Mouse (Mus musculus) heart, adult 2 months (tissue): ENCODE measurements around the gene Akap9. TPM values are rescaled to one million over a fixed set of nuclear protein-coding genes. Genes with fewer than 3 reads are reported as not detected.

Experiments used
- DNase-seq, 2 experiments: peaks; one replicate each; pipeline ENCODE4 v3.0.0; 2021
- H3K27ac ChIP-seq: fragments of 200-600 bp; 2 replicates; pipeline ENCODE4 v1.8.1; 2022
- H3K27me3 ChIP-seq: fragments of 200-500 bp; 2 replicates; pipeline ENCODE4 v1.6.1; 2012; ENCODE audit warnings: mild to moderate bottlenecking, low read length, inconsistent platforms, mixed read lengths; ENCODE audit not compliant: control insufficient read depth, insufficient read depth
- H3K36me3 ChIP-seq: fragments of 200-500 bp; 2 replicates; pipeline ENCODE4 v1.6.1; 2012; ENCODE audit warnings: low read length, inconsistent platforms; ENCODE audit not compliant: control insufficient read depth, insufficient read depth
- H3K4me1 ChIP-seq: fragments of 200-500 bp; 2 replicates; pipeline ENCODE4 v1.6.1; 2011; ENCODE audit warnings: low read length; ENCODE audit not compliant: control insufficient read depth, insufficient read depth
- H3K4me3 ChIP-seq: fragments of 200-600 bp; 2 replicates; pipeline ENCODE4 v1.8.1; 2022
- H3K79me2 ChIP-seq: fragments of 200-500 bp; replicated peaks from 2 replicates; pipeline ENCODE4 v1.6.1; 2012; ENCODE audit warnings: mild to moderate bottlenecking, inconsistent platforms, low read length, moderate library complexity, mixed read lengths; ENCODE audit not compliant: control insufficient read depth, insufficient read depth
- H3K9ac ChIP-seq: fragments of 200-500 bp; 2 replicates; pipeline ENCODE4 v1.6.1; 2012; ENCODE audit warnings: low read depth, mild to moderate bottlenecking, control low read depth, inconsistent platforms, low read length, mixed read lengths
- CTCF ChIP-seq: fragments of 200-600 bp; IDR thresholded peaks from 2 replicates; pipeline ENCODE4 v1.8.1; 2022; ENCODE audit warnings: antibody characterized with exemption, mild to moderate bottlenecking, moderate library complexity
- EP300 ChIP-seq: fragments of 200-500 bp; IDR thresholded peaks from 2 replicates; pipeline ENCODE4 v1.6.1; 2011; ENCODE audit warnings: low read depth, low read length, control low read depth; ENCODE audit not compliant: insufficient read depth
- POLR2A ChIP-seq: fragments of 200-500 bp; IDR thresholded peaks from 2 replicates; pipeline ENCODE4 v1.6.1; 2011; ENCODE audit warnings: mild to moderate bottlenecking, low read depth, low read length, control low read depth; ENCODE audit not compliant: insufficient read depth
- WGBS: fragments of 180-500 bp; shearing (Covaris S2); methylation state at CpG from one replicate; pipeline ENCODE4 v1.1.7; 2018; 5-methylcytosine and 5-hydroxymethylcytosine counted together
- intact Hi-C: fragments of 180-260 bp; cut with DNase I; formaldehyde crosslinking; loops from one replicate; pipeline ENCODE4 v1.15.1; 2025
- polyA plus RNA-seq: library from polyadenylated mRNA; depleted of rRNA; stranded (reverse); fragments of >200 nt; gene quantifications from 2 replicates; pipeline ENCODE4 v1.2.3, GENCODE M21; 2012
- total RNA-seq, 2 experiments: library from RNA; stranded (reverse); gene quantifications; 2 replicates each; pipeline ENCODE4 v1.2.3; 2021

Akap9 gene
- total and polyA plus RNA-seq, 3 experiments, result 4.4 to 45.3 (median 37.5) TPM

DNA sequence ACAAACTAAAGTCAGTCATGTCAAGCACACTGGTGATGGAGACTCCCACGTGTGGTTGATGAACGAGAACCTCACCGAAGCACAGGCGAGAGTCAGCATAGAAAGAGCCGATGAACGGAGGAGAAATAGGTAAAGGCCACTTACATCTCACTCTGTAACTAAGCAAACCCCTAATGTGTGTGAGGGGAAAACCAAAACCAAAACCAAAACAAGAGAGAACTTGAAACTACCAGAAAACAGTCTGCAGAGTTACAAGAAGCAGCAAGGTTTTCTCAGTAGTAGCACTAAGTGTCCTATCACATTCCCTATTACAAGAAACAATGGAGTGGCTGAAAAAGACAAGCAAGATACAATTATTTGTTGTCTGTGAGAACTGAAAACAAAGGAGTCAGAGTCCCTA lies 24.6 kb downstream of the Akap9 start:
- no peak for DNase-seq
- H3K9ac ChIP-seq, result no peak overlapping the region
- H3K79me2 ChIP-seq, result no peaks in the 10 kb centered on the region
- no peaks in the 10 kb centered on the region for H3K27me3 ChIP-seq
- no peak for TF ChIP-seq EP300
- TF ChIP-seq POLR2A, result no peak
- no peak for TF ChIP-seq CTCF
- WGBS, result 95% methylated on average over 6 of the region's 6 CpGs
- H3K4me1 ChIP-seq, result no peaks in the 10 kb centered on the region
- H3K4me3 ChIP-seq, result no peak overlapping the region
- no peaks in the 10 kb centered on the region; the same call in 1 of the 2 replicates for H3K36me3 ChIP-seq
- H3K27ac ChIP-seq, result no peak overlapping the region
- intact Hi-C loops, result no loop called here

GRCm38 (mm10) chr5:3954541-3954940 lies 26.7 kb downstream of the Akap9 start:
- 94% methylated on average over 1 of the region's 1 CpGs for WGBS
- Histone ChIP-seq H3K36me3 (peaks cover 8% of the 10 kb centered on the region), H3K9ac (no peak overlapping the region), H3K27me3 (no peaks in the 10 kb centered on the region), H3K27ac (no peak overlapping the region), H3K4me3 (no peak overlapping the region), H3K4me1 (peaks cover 2% of the 10 kb centered on the region; the same call in 1 of the 2 replicates), H3K79me2 (no peaks in the 10 kb centered on the region)
- intact Hi-C loops, result no loop called here
- TF ChIP-seq CTCF, result no peak
- no peak for TF ChIP-seq EP300
- no peak for TF ChIP-seq POLR2A
- no peak for DNase-seq

GRCm38 (mm10) chr5:3961286-3961685 lies 33.4 kb downstream of the Akap9 start:
- TF ChIP-seq POLR2A (no peak), EP300 (no peak), CTCF (no peak)
- intact Hi-C loops, result no loop called here

GRCm38 (mm10) chr5:3968415-3968814 lies 40.6 kb downstream of the Akap9 start:
- TF ChIP-seq POLR2A, result no peak
- TF ChIP-seq EP300, result no peak
- TF ChIP-seq CTCF, result no peak
- Histone ChIP-seq H3K27ac (no peak overlapping the region), H3K4me1 (no peaks in the 10 kb centered on the region), H3K79me2 (no peaks in the 10 kb centered on the region), H3K4me3 (no peak overlapping the region), H3K27me3 (no peaks in the 10 kb centered on the region), H3K9ac (no peak overlapping the region), H3K36me3 (peaks cover 5% of the 10 kb centered on the region)
- intact Hi-C loops, result no loop called here
- DNase-seq, result no peak
- 86% methylated on average over 9 of the region's 9 CpGs for WGBS

More at GRCm38 (mm10) chr5:3961286-3961685, 33.4 kb downstream of the Akap9 start:
- peaks cover 13% of the 10 kb centered on the region for H3K36me3 ChIP-seq
- no peak overlapping the region for H3K4me3 ChIP-seq
- H3K9ac ChIP-seq, result no peak overlapping the region
- WGBS, result 91% methylated on average over 7 of the region's 7 CpGs
- no peaks in the 10 kb centered on the region for H3K79me2 ChIP-seq
- H3K4me1 ChIP-seq, result peaks cover 2% of the 10 kb centered on the region
- no peak overlapping the region for H3K27ac ChIP-seq
- DNase-seq, result no peak
- H3K27me3 ChIP-seq, result no peaks in the 10 kb centered on the region

DNA sequence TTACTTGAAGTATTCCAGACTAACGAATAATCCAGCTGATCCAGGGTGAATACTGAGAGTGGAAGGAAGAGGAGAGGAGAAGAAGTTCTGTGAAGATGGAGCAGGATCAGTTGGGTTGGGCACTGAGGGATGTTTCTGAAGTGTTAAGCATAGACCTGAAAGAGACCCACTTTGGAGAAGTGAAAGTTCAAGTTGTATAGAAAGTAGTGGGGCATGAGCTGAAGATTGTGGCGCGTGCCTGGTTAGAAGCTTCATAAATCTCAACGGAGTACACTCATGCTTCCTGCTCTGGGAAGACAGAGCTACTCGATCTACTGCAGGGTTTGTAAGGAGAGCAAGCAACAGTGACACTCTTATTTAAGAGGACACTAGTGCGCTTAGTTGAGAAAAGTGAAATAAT lies 41.3 kb downstream of the Akap9 start:
- 91% methylated on average over 6 of the region's 6 CpGs for WGBS
- intact Hi-C loops, result no loop called here
- Histone ChIP-seq H3K27me3 (no peaks in the 10 kb centered on the region), H3K9ac (no peak overlapping the region), H3K27ac (no peak overlapping the region), H3K4me1 (no peaks in the 10 kb centered on the region), H3K36me3 (peaks cover 5% of the 10 kb centered on the region), H3K79me2 (no peaks in the 10 kb centered on the region), H3K4me3 (no peak overlapping the region)
- no peak for DNase-seq
- no peak for TF ChIP-seq POLR2A
- TF ChIP-seq CTCF, result no peak
- no peak for TF ChIP-seq EP300

DNA sequence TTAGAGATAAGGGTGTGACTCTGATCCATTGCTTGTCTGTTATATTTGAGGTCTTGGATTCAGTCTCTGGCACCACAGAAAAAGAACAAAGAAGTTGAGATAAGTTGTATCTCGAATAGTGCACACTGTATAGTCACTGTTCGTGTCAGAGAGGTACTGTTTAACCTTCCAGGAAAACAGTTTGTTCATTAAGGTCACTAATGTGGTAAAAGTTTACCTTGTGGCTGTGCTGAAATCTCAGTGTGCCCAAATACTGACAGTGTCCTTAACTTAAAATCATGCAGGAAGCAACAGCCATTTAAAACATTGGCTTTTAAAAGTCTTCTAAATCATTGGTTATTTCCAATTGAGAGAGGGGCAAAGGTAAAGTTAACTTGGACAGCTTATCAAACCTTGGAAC lies 43.1 kb downstream of the Akap9 start:
- Histone ChIP-seq H3K27ac (no peak overlapping the region), H3K36me3 (peaks cover 6% of the 10 kb centered on the region), H3K27me3 (no peaks in the 10 kb centered on the region), H3K4me1 (no peaks in the 10 kb centered on the region), H3K9ac (no peak overlapping the region), H3K4me3 (no peak overlapping the region), H3K79me2 (no peaks in the 10 kb centered on the region)
- 46% methylated on average over 2 of the region's 2 CpGs for WGBS
- no peak for TF ChIP-seq POLR2A
- TF ChIP-seq CTCF, result no peak
- no peak for DNase-seq
- intact Hi-C loops, result loop anchor here (5.0 kb wide), 1 partner anchor 41 kb away; no protein-coding TSS in a partner anchor

- no peak overlapping the region for H3K9ac ChIP-seq
- H3K4me1 ChIP-seq, result peaks cover 2% of the 10 kb centered on the region; the same call in 1 of the 2 replicates
- WGBS, result 63% methylated on average over 5 of the region's 5 CpGs
- intact Hi-C loops, result loop anchor here (5.0 kb wide), 1 partner anchor 39 kb away; no protein-coding TSS in a partner anchor
- no peak overlapping the region for H3K27ac ChIP-seq
- TF ChIP-seq CTCF (no peak), EP300 (no peak), POLR2A (no peak)
- H3K79me2 ChIP-seq, result no peaks in the 10 kb centered on the region
- H3K4me3 ChIP-seq, result no peak overlapping the region
- no peak for DNase-seq
- peaks cover 11% of the 10 kb centered on the region for H3K36me3 ChIP-seq
- no peaks in the 10 kb centered on the region for H3K27me3 ChIP-seq
These were observed 45.9 kb downstream of the Akap9 start for GRCm38 (mm10) chr5:3973764-3974163.
